Mouse (Mus musculus): ENCODE measurements at regions not wholly inside any gene's neighbourhood (a gene's known extent, or its start where the extent isn't known, plus 50 kb on each side); places are given as distances from the start of the nearest gene placed in this dataset.
"Not testable (repeated sequence)": the region's sequence is repeated elsewhere in the genome, so short reads cannot be mapped to it uniquely, and the experiment has no call there.

- DNase-seq (ENCODE audit: low read depth, low spot score), result not testable (repeated sequence)
These were observed 172.5 kb upstream of the Zfp808 start for GRCm38 (mm10) chr13:61957197-61957596.

- DNase-seq (ENCODE audit: low read depth, low spot score), result peak; percentile 68
These were observed 150.8 kb upstream of the Zfp808 start for GRCm38 (mm10) chr13:61978856-61979255.

GRCm38 (mm10) chr13:61996519-61996918, 133.2 kb upstream of the Zfp808 start:
- not testable (repeated sequence) for DNase-seq (ENCODE audit: low read depth, low spot score)

- DNase-seq (ENCODE audit: low read depth, low spot score), result not testable (repeated sequence)
These were observed 130.9 kb upstream of the Zfp808 start for GRCm38 (mm10) chr13:61998803-61999202.

- not testable (repeated sequence) for DNase-seq (ENCODE audit: low read depth, low spot score)
These were observed 122.4 kb upstream of the Zfp808 start for GRCm38 (mm10) chr13:62007321-62007720.

GRCm38 (mm10) chr13:62015424-62016167, 114.1 kb upstream of the Zfp808 start:
- peak; percentile 86 for DNase-seq (ENCODE audit: low read depth, low spot score)

- not testable (repeated sequence) for DNase-seq (ENCODE audit: low read depth, low spot score)
These were observed 113.6 kb upstream of the Zfp808 start for GRCm38 (mm10) chr13:62016168-62016502.

GRCm38 (mm10) chr13:62037646-62038045, 92.0 kb upstream of the Zfp808 start:
- DNase-seq (ENCODE audit: low read depth, low spot score), result not testable (repeated sequence)

- DNase-seq (ENCODE audit: low read depth, low spot score), result peak; percentile 98
These were observed 51.6 kb upstream of the Zfp808 start for GRCm38 (mm10) chr13:62077951-62078671.

GRCm38 (mm10) chr13:62078893-62079292, 50.8 kb upstream of the Zfp808 start:
- DNase-seq (ENCODE audit: low read depth, low spot score), result peak; percentile 95

Measured in R1 (cell line).